Mouse (Mus musculus) thymus, adult 2 months (tissue): Measurements from ENCODE around the gene Racgap1. TPM values are rescaled to one million over a fixed set of nuclear protein-coding genes. Genes with fewer than 3 reads are reported as not detected.

Experiments used
- DNase-seq: peaks from one replicate; pipeline ENCODE4 v3.0.0; 2021
- H3K27ac ChIP-seq: fragments of 200-500 bp; 2 replicates; pipeline ENCODE4 v1.5.1; 2012; ENCODE audit warnings: low read length, control low read depth; ENCODE audit not compliant: control insufficient read depth, insufficient read depth
- H3K27me3 ChIP-seq: fragments of 200-500 bp; 2 replicates; pipeline ENCODE4 v1.6.1; 2012; ENCODE audit warnings: mild to moderate bottlenecking, low read length, moderate library complexity, mixed read lengths; ENCODE audit not compliant: control insufficient read depth, insufficient read depth
- H3K36me3 ChIP-seq: fragments of 200-500 bp; 2 replicates; pipeline ENCODE4 v1.6.1; 2012; ENCODE audit warnings: mild to moderate bottlenecking, low read length, moderate library complexity; ENCODE audit not compliant: control insufficient read depth, insufficient read depth
- H3K4me1 ChIP-seq: fragments of 200-500 bp; replicated peaks from 2 replicates; pipeline ENCODE4 v1.6.1; 2012; ENCODE audit warnings: low read length; ENCODE audit not compliant: control insufficient read depth, insufficient read depth
- H3K4me3 ChIP-seq: fragments of 200-500 bp; 2 replicates; pipeline ENCODE4 v1.5.1; 2012; ENCODE audit warnings: mild to moderate bottlenecking, low read length, control low read depth, moderate library complexity; ENCODE audit not compliant: control insufficient read depth, insufficient read depth
- CTCF ChIP-seq: fragments of 200-500 bp; IDR thresholded peaks from 2 replicates; pipeline ENCODE4 v1.5.1; 2012; ENCODE audit warnings: mild to moderate bottlenecking, control low read depth, low read length, moderate library complexity, borderline replicate concordance; ENCODE audit not compliant: control insufficient read depth, poor library complexity, insufficient read depth; ENCODE audit errors: extremely low read depth
- POLR2A ChIP-seq: fragments of 200-500 bp; IDR thresholded peaks from 2 replicates; pipeline ENCODE4 v1.6.1; 2012; ENCODE audit warnings: mild to moderate bottlenecking, low read length, control low read depth, moderate library complexity; ENCODE audit not compliant: control insufficient read depth, poor library complexity, insufficient read depth; ENCODE audit errors: extremely low read depth
- WGBS: fragments of 180-500 bp; shearing (Covaris S2); methylation state at CpG from one replicate; pipeline ENCODE4 v1.1.7; 2018; 5-methylcytosine and 5-hydroxymethylcytosine counted together
- polyA plus RNA-seq: library from polyadenylated mRNA; depleted of rRNA; stranded (reverse); fragments of >200 nt; gene quantifications from 2 replicates; pipeline ENCODE4 v1.2.3, GENCODE M21; 2012

Gene Racgap1
- polyA plus RNA-seq, 1 experiment: 80.2 TPM

- DNase-seq: no peak
- 30% methylated on average over 12 of the region's 12 CpGs for WGBS
- H3K27me3 ChIP-seq: no peaks in the 10 kb centered on the region; the same call in 1 of the 2 replicates
- no peaks in the 10 kb centered on the region for H3K4me1 ChIP-seq
- H3K36me3 ChIP-seq: peaks cover 6% of the 10 kb centered on the region
- no peak overlapping the region for H3K4me3 ChIP-seq
- no peak overlapping the region for H3K27ac ChIP-seq
- TF ChIP-seq CTCF: no peak
- TF ChIP-seq POLR2A: no peak
Observed at GRCm38 (mm10) chr15:99614753-99615152, 36.7 kb downstream of the Racgap1 start.

GRCm38 (mm10) chr15:99614273-99614672 lies 37.2 kb downstream of the Racgap1 start:
- H3K4me3 ChIP-seq: no peak overlapping the region
- H3K4me1 ChIP-seq: no peaks in the 10 kb centered on the region
- H3K36me3 ChIP-seq: 0 out of 2 replicates have a peak, but pooled peaks cover 1% of the 10 kb centered on the region
- no peaks in the 10 kb centered on the region; the same call in 1 of the 2 replicates for H3K27me3 ChIP-seq
- TF ChIP-seq CTCF (no peak), POLR2A (no peak)
- 82% methylated on average over 13 of the region's 13 CpGs for WGBS
- no peak for DNase-seq
- no peak overlapping the region for H3K27ac ChIP-seq

GRCm38 (mm10) chr15:99611563-99611962 lies 39.9 kb downstream of the Racgap1 start:
- H3K4me3 ChIP-seq: no peak overlapping the region
- no peak for DNase-seq
- 86% methylated on average over 7 of the region's 7 CpGs for WGBS
- no peaks in the 10 kb centered on the region for H3K4me1 ChIP-seq
- no peaks in the 10 kb centered on the region for H3K36me3 ChIP-seq
- TF ChIP-seq POLR2A (no peak), CTCF (no peak)
- H3K27ac ChIP-seq: no peak overlapping the region
- no peaks in the 10 kb centered on the region; the same call in 1 of the 2 replicates for H3K27me3 ChIP-seq

- Histone ChIP-seq H3K27me3 (no peaks in the 10 kb centered on the region; the same call in 1 of the 2 replicates), H3K36me3 (no peaks in the 10 kb centered on the region), H3K4me3 (no peak overlapping the region), H3K27ac (no peak overlapping the region), H3K4me1 (no peaks in the 10 kb centered on the region)
- TF ChIP-seq CTCF: no peak
- TF ChIP-seq POLR2A: no peak
- 85% methylated on average over 13 of the region's 13 CpGs for WGBS
- no peak for DNase-seq
Observed at GRCm38 (mm10) chr15:99608382-99609125, 42.9 kb downstream of the Racgap1 start.

GRCm38 (mm10) chr15:99607388-99608113 lies 43.9 kb downstream of the Racgap1 start:
- H3K4me1 ChIP-seq: no peaks in the 10 kb centered on the region
- H3K36me3 ChIP-seq: no peaks in the 10 kb centered on the region
- DNase-seq: no peak
- TF ChIP-seq CTCF (no peak), POLR2A (no peak)
- H3K27ac ChIP-seq: no peak overlapping the region
- H3K27me3 ChIP-seq: no peaks in the 10 kb centered on the region; the same call in 1 of the 2 replicates
- WGBS: 41% methylated on average over 10 of the region's 10 CpGs
- H3K4me3 ChIP-seq: no peak overlapping the region

- DNase-seq: no peak
- Histone ChIP-seq H3K4me3 (no peak overlapping the region), H3K4me1 (no peaks in the 10 kb centered on the region), H3K27ac (no peak overlapping the region), H3K27me3 (no peaks in the 10 kb centered on the region; the same call in 1 of the 2 replicates), H3K36me3 (no peaks in the 10 kb centered on the region)
- TF ChIP-seq CTCF (no peak), POLR2A (no peak)
- 42% methylated on average over 5 of the region's 5 CpGs for WGBS
Observed at GRCm38 (mm10) chr15:99606515-99606914, 44.9 kb downstream of the Racgap1 start.
